Mouse (Mus musculus): ENCODE results near the gene Methig1. TPM values are rescaled to one million over a fixed set of nuclear protein-coding genes. Genes with fewer than 3 reads are reported as not detected.

The Methig1 gene
- total RNA-seq, 1 experiment = 0.54 TPM

- Histone ChIP-seq H3K9ac (ENCODE audit: insufficient read depth, low read depth, low read length, poor library complexity, severe bottlenecking) (no peak overlapping the region), H3K4me3 (ENCODE audit: insufficient read depth in 1 of 2, low read depth in 1 of 2, low read length in 2 of 2, poor library complexity in 1 of 2, severe bottlenecking in 1 of 2) (no peak overlapping the region), H3K9me3 (ENCODE audit: control insufficient read depth, insufficient read depth, low read depth, low read length) (no peaks in the 10 kb centered on the region), H3K27ac (ENCODE audit: insufficient read depth, low read depth, low read length, poor library complexity, severe bottlenecking) (no peak overlapping the region), H3K36me3 (ENCODE audit: control insufficient read depth, insufficient read depth, low read length, poor library complexity, severe bottlenecking) (peaks cover 47% of the 10 kb centered on the region), H3K4me1 (ENCODE audit: control insufficient read depth in 2 of 2, insufficient read depth in 2 of 2, low read length in 2 of 2, poor library complexity in 1 of 2) (no peaks in the 10 kb centered on the region)
- in situ Hi-C loops (cut with MboI; ENCODE audit: low sequenced_read_pairs in 2 of 2, unreplicated experiment in 2 of 2) = no loop called here
- no peak for DNase-seq (ENCODE audit: low read depth, low spot score)
- TF ChIP-seq ZC3H11A (IDR thresholded peaks at IDR 0.05; ENCODE audit: borderline replicate concordance, low read depth, low read length) (no peak), CHD2 (IDR thresholded peaks at IDR 0.05; ENCODE audit: low read depth, low read length) (no peak), HCFC1 (IDR thresholded peaks at IDR 0.05; ENCODE audit: borderline replicate concordance, insufficient read depth, low read length) (no peak), MAFK (IDR thresholded peaks at IDR 0.05; ENCODE audit: insufficient read depth, low read depth, low read length) (no peak), ZNF384 (IDR thresholded peaks at IDR 0.05; ENCODE audit: low read depth, low read length) (no peak)
These were observed 49.4 kb downstream of the Methig1 start for GRCm38 (mm10) chr15:100402347-100402746.

DNA sequence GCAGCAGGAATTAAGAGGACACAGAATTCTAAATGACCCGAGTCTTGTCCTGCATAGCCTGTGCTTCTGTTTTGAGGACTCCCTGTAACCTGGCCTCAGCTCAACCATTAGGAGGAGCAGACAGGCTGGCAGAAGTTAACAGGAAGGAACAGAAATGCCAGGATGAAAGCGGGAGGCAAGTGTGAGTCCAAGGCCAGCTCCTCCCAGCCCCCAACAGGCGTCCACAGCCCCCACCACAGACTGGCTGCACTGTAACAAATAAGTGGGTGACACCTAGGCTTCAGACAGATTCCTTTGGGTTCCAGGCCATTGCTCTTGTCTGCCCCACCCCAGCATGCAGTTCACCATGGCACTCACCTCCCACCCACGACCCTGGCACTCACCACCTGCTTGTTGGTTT is 49.8 kb downstream of the Methig1 start:
- H3K9ac ChIP-seq (ENCODE audit: insufficient read depth, low read depth, low read length, poor library complexity, severe bottlenecking) = no peak overlapping the region
- no peak for DNase-seq (ENCODE audit: low read depth, low spot score)
- TF ChIP-seq HCFC1 (IDR thresholded peaks at IDR 0.05; ENCODE audit: borderline replicate concordance, insufficient read depth, low read length) = no peak
- TF ChIP-seq ZNF384 (IDR thresholded peaks at IDR 0.05; ENCODE audit: low read depth, low read length) = no peak
- TF ChIP-seq CHD2 (IDR thresholded peaks at IDR 0.05; ENCODE audit: low read depth, low read length) = no peak
- TF ChIP-seq ZC3H11A (IDR thresholded peaks at IDR 0.05; ENCODE audit: borderline replicate concordance, low read depth, low read length) = no peak
- TF ChIP-seq MAFK (IDR thresholded peaks at IDR 0.05; ENCODE audit: insufficient read depth, low read depth, low read length) = no peak
- in situ Hi-C loops (cut with MboI; ENCODE audit: low sequenced_read_pairs in 2 of 2, unreplicated experiment in 2 of 2) = no loop called here
- no peaks in the 10 kb centered on the region for H3K4me1 ChIP-seq (ENCODE audit: control insufficient read depth in 2 of 2, insufficient read depth in 2 of 2, low read length in 2 of 2, poor library complexity in 1 of 2)
- H3K27ac ChIP-seq (ENCODE audit: insufficient read depth, low read depth, low read length, poor library complexity, severe bottlenecking) = no peak overlapping the region
- H3K9me3 ChIP-seq (ENCODE audit: control insufficient read depth, insufficient read depth, low read depth, low read length) = no peaks in the 10 kb centered on the region
- H3K4me3 ChIP-seq (ENCODE audit: insufficient read depth in 1 of 2, low read depth in 1 of 2, low read length in 2 of 2, poor library complexity in 1 of 2, severe bottlenecking in 1 of 2) = no peak overlapping the region
- H3K36me3 ChIP-seq (ENCODE audit: control insufficient read depth, insufficient read depth, low read length, poor library complexity, severe bottlenecking) = peaks cover 42% of the 10 kb centered on the region

DNA sequence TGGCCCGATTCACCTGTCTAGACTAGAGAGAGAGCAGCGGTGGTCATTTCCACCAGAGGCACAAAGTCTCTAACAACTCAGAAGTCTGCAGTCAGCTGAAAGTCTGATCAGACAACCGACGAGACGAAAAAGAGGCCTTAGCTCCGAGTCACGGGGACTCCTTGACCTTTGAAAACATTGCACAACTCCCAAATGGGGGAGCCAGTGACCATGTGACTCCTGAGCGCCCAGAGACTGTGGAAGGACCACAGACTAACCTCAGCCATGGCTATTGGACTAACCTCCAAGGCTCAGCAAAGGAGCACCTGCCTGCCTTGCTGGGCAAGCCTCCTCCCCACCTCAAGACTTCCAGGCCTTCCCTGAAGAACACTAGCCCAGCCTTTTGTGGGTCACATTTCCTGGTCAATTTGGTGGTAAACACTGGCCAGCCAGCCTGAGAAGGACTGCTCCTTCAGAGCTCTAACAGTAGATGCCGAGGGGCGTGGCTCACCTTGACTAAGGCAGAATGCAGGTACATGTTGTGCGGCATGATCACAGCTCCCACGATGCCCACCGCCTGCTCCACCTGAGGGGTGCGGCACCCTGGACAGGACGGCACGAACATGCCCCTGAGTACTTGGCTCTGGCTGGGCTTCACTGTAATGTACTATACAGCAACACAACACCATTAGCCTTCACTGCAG is 50.5 kb downstream of the Methig1 start:
- no peak for TF ChIP-seq ZNF384 (IDR thresholded peaks at IDR 0.05; ENCODE audit: low read depth, low read length)
- no peak for TF ChIP-seq CHD2 (IDR thresholded peaks at IDR 0.05; ENCODE audit: low read depth, low read length)
- no peak for TF ChIP-seq MAFK (IDR thresholded peaks at IDR 0.05; ENCODE audit: insufficient read depth, low read depth, low read length)
- no peak for TF ChIP-seq HCFC1 (IDR thresholded peaks at IDR 0.05; ENCODE audit: borderline replicate concordance, insufficient read depth, low read length)
- TF ChIP-seq ZC3H11A (IDR thresholded peaks at IDR 0.05; ENCODE audit: borderline replicate concordance, low read depth, low read length) = no peak
- Histone ChIP-seq H3K9me3 (ENCODE audit: control insufficient read depth, insufficient read depth, low read depth, low read length) (no peaks in the 10 kb centered on the region), H3K9ac (ENCODE audit: insufficient read depth, low read depth, low read length, poor library complexity, severe bottlenecking) (no peak overlapping the region), H3K27ac (ENCODE audit: insufficient read depth, low read depth, low read length, poor library complexity, severe bottlenecking) (no peak overlapping the region), H3K36me3 (ENCODE audit: control insufficient read depth, insufficient read depth, low read length, poor library complexity, severe bottlenecking) (peaks cover 45% of the 10 kb centered on the region), H3K4me3 (ENCODE audit: insufficient read depth in 1 of 2, low read depth in 1 of 2, low read length in 2 of 2, poor library complexity in 1 of 2, severe bottlenecking in 1 of 2) (no peak overlapping the region), H3K4me1 (ENCODE audit: control insufficient read depth in 2 of 2, insufficient read depth in 2 of 2, low read length in 2 of 2, poor library complexity in 1 of 2) (no peaks in the 10 kb centered on the region)
- in situ Hi-C loops (cut with MboI; ENCODE audit: low sequenced_read_pairs in 2 of 2, unreplicated experiment in 2 of 2) = no loop called here
- no peak for DNase-seq (ENCODE audit: low read depth, low spot score)

DNA sequence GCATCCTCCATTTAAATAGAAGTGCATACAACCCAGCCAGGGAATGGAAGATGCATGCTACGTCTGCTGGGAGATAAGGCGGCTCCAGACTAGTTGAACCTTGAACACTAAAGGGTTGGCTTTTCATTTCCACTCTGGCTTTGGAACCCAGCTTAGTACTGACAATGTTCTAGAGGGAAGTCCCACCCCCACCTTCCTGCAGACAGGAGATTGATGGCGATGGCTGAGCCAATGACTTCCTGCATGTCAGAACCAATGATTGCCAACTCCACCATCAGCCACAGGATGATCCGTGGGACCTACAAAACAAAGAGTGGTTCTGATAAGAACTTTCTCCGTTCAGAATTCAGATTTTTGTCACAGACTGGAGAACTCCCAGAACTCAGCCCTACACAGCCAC is 53.1 kb downstream of the Methig1 start:
- no peak overlapping the region; the same call in 1 of the 2 replicates for H3K9ac ChIP-seq (ENCODE audit: insufficient read depth, low read depth, low read length, poor library complexity, severe bottlenecking)
- in situ Hi-C loops (cut with MboI; ENCODE audit: low sequenced_read_pairs in 2 of 2, unreplicated experiment in 2 of 2) = no loop called here
- peaks cover 36% of the 10 kb centered on the region for H3K36me3 ChIP-seq (ENCODE audit: control insufficient read depth, insufficient read depth, low read length, poor library complexity, severe bottlenecking)
- H3K4me1 ChIP-seq (ENCODE audit: control insufficient read depth in 2 of 2, insufficient read depth in 2 of 2, low read length in 2 of 2, poor library complexity in 1 of 2) = no peaks in the 10 kb centered on the region
- DNase-seq (ENCODE audit: low read depth, low spot score) = peak; percentile 45
- TF ChIP-seq CHD2 (IDR thresholded peaks at IDR 0.05; ENCODE audit: low read depth, low read length) = no peak
- TF ChIP-seq ZNF384 (IDR thresholded peaks at IDR 0.05; ENCODE audit: low read depth, low read length) = no peak
- no peak for TF ChIP-seq ZC3H11A (IDR thresholded peaks at IDR 0.05; ENCODE audit: borderline replicate concordance, low read depth, low read length)
- no peak for TF ChIP-seq MAFK (IDR thresholded peaks at IDR 0.05; ENCODE audit: insufficient read depth, low read depth, low read length)
- TF ChIP-seq HCFC1 (IDR thresholded peaks at IDR 0.05; ENCODE audit: borderline replicate concordance, insufficient read depth, low read length) = no peak
- no peaks in the 10 kb centered on the region for H3K9me3 ChIP-seq (ENCODE audit: control insufficient read depth, insufficient read depth, low read depth, low read length)
- peak overlapping the region in 1 of 2 experiments; percentile 31; a peak in 1 of 4 replicates for H3K4me3 ChIP-seq (ENCODE audit: insufficient read depth in 1 of 2, low read depth in 1 of 2, low read length in 2 of 2, poor library complexity in 1 of 2, severe bottlenecking in 1 of 2)
- no peak overlapping the region for H3K27ac ChIP-seq (ENCODE audit: insufficient read depth, low read depth, low read length, poor library complexity, severe bottlenecking)

All from ES-E14 (cell line).